Mouse (Mus musculus) myocyte (in vitro differentiated cells): ENCODE results near the gene Rbfox2.

ENCODE experiments used
- MAX ChIP-seq: IDR thresholded peaks from one replicate; pipeline ENCODE4 v1.6.1; 2011; ENCODE audit warnings: low read depth, mild to moderate bottlenecking, control low read depth
- POLR2A ChIP-seq: IDR thresholded peaks from one replicate; pipeline ENCODE4 v1.6.1; 2011; ENCODE audit warnings: low read depth, mild to moderate bottlenecking, control low read depth, moderate library complexity; ENCODE audit not compliant: insufficient read length
- TCF12 ChIP-seq: IDR thresholded peaks from one replicate; pipeline ENCODE4 v1.6.1; 2011; ENCODE audit warnings: mild to moderate bottlenecking, control low read depth; ENCODE audit not compliant: poor library complexity, insufficient read depth, severe bottlenecking

- TF ChIP-seq POLR2A, result no peak
- TF ChIP-seq TCF12, result no peak
- TF ChIP-seq MAX, result no peak
Measured at GRCm38 (mm10) chr15:77265318-77265717, 41.5 kb downstream of the Rbfox2 start.
